Mouse (Mus musculus) thymus, adult 2 months (tissue): ENCODE data around the gene Pkd2l1.

Experiments
- CTCF ChIP-seq: fragments of 200-500 bp; IDR thresholded peaks from 2 replicates; pipeline ENCODE4 v1.5.1; 2012; ENCODE audit warnings: mild to moderate bottlenecking, control low read depth, low read length, moderate library complexity, borderline replicate concordance; ENCODE audit not compliant: control insufficient read depth, poor library complexity, insufficient read depth; ENCODE audit errors: extremely low read depth
- POLR2A ChIP-seq: fragments of 200-500 bp; IDR thresholded peaks from 2 replicates; pipeline ENCODE4 v1.6.1; 2012; ENCODE audit warnings: mild to moderate bottlenecking, low read length, control low read depth, moderate library complexity; ENCODE audit not compliant: control insufficient read depth, poor library complexity, insufficient read depth; ENCODE audit errors: extremely low read depth

GRCm38 (mm10) chr19:44111706-44112105 is 80.5 kb downstream of the Pkd2l1 start:
- no peak for TF ChIP-seq POLR2A
- no peak for TF ChIP-seq CTCF
